In the genomic region with DNA sequence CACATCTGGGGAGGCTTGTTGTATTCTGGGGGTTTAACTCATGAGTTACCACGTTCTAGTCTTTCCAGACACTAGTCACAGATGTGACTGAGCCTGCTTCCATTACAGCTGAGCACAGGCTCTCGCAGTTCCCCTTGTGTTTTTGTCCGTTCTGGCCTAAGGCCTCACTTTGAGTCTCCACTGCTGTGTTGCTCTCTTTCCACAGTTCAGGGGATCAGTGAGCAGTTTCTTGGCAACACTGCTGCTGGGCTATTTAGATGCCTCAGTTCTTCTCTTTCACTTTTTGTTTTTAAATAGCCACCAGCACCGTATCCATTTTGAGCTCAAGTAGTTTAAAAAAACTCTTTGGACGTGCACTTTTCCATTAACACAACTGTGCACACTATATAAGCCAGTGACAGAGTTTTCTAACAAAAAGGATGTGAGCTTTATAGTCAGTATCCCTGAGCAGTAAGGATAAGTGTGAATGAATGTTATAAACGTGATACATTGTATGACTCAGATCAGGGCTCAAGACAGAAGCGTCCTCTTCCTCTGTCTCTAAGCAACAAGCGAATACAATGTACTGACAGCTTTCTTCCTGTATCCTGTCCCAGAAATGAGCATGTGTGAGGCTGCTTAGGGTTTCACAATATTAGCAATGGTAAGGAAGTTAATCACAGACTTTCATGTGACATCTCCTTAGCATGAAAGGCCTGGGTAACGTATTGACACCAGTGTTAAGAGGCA, we compare ENCODE assay signal across 8 mouse cellular contexts. TPM values are rescaled to one million over a fixed set of nuclear protein-coding genes. Genes with fewer than 3 reads are reported as not detected.
DNase-seq lines count a peak whose midpoint lies in the region; ATAC-seq and TF ChIP-seq lines count a peak whose summit lies in the region.

No protein-coding gene starts in this region.

- no peak overlapping the region for H3K4me3 ChIP-seq in liver, embryonic 16.5 days (ENCODE audit: low read depth, low read length)
- H3K4me3 ChIP-seq in liver, embryonic 12.5 days = no peak overlapping the region
- no peak overlapping the region for H3K4me3 ChIP-seq in thymus, adult 2 months (ENCODE audit: control insufficient read depth, insufficient read depth, low read length)

- no peaks in the 10 kb centered on the region for H3K36me3 ChIP-seq in liver, embryonic 16.5 days (ENCODE audit: control insufficient read depth, insufficient read depth)
- no peaks in the 10 kb centered on the region for H3K36me3 ChIP-seq in liver, embryonic 12.5 days
- H3K36me3 ChIP-seq in thymus, adult 2 months (ENCODE audit: control insufficient read depth, insufficient read depth, low read length) = no peaks in the 10 kb centered on the region

- no peak overlapping the region for H3K27ac ChIP-seq in liver, embryonic 16.5 days (ENCODE audit: low read length)
- no peak overlapping the region for H3K27ac ChIP-seq in liver, embryonic 12.5 days
- no peak overlapping the region for H3K27ac ChIP-seq in thymus, adult 2 months (ENCODE audit: control insufficient read depth, insufficient read depth, low read length)

- ATAC-seq in liver, embryonic 16.5 days (ENCODE audit: low read depth) = peak; percentile 48
- no peak for ATAC-seq in liver, embryonic 12.5 days

- H3K27me3 ChIP-seq in liver, embryonic 16.5 days (ENCODE audit: control insufficient read depth, insufficient read depth, low read depth, low read length) = no peaks in the 10 kb centered on the region
- H3K27me3 ChIP-seq in liver, embryonic 12.5 days (replicated peaks) = no peaks in the 10 kb centered on the region
- H3K27me3 ChIP-seq in thymus, adult 2 months (ENCODE audit: control insufficient read depth, insufficient read depth, low read length) = no peaks in the 10 kb centered on the region

- TF ChIP-seq POLR2A in thymus, adult 2 months (IDR thresholded peaks at IDR 0.05; ENCODE audit: control insufficient read depth, extremely low read depth, insufficient read depth, low read length, poor library complexity) = no peak

- 53% methylated on average over 9 of the region's 9 CpGs for WGBS in liver, embryonic 16.5 days (ENCODE audit: insufficient replicate concordance)
- 61% methylated on average over 9 of the region's 9 CpGs for WGBS in liver, embryonic 12.5 days (ENCODE audit: insufficient replicate concordance)
- WGBS in thymus, adult 2 months = 59% methylated on average over 9 of the region's 9 CpGs

- no peak for TF ChIP-seq CTCF in thymus, adult 2 months (IDR thresholded peaks at IDR 0.05; ENCODE audit: borderline replicate concordance, control insufficient read depth, extremely low read depth, insufficient read depth, low read length, poor library complexity)

- peak; percentile 11 for DNase-seq in adrenal gland, adult 2 months
- no peak for DNase-seq in adrenal gland, adult 18-20 months (ENCODE audit: low spot score in 2 of 2)
- DNase-seq in heart, postnatal 36 days = peak; percentile 7 to 24
- DNase-seq in retina, postnatal 1 day = peak; percentile 33
- DNase-seq in thymus, postnatal 4 days = no peak
- DNase-seq in thymus, adult 2 months = no peak

- H3K9ac ChIP-seq in liver, embryonic 16.5 days (ENCODE audit: low read depth, low read length) = no peak overlapping the region
- no peak overlapping the region for H3K9ac ChIP-seq in liver, embryonic 12.5 days

- H3K4me2 ChIP-seq in liver, embryonic 16.5 days (ENCODE audit: low read depth, low read length) = no peak overlapping the region
- H3K4me2 ChIP-seq in liver, embryonic 12.5 days = no peak overlapping the region

- no peaks in the 10 kb centered on the region for H3K4me1 ChIP-seq in liver, embryonic 16.5 days (ENCODE audit: control insufficient read depth, low read depth, low read length)
- no peaks in the 10 kb centered on the region for H3K4me1 ChIP-seq in liver, embryonic 12.5 days
- no peaks in the 10 kb centered on the region for H3K4me1 ChIP-seq in thymus, adult 2 months (replicated peaks; ENCODE audit: control insufficient read depth, insufficient read depth, low read length)

- intact Hi-C loops in heart, postnatal 36 days (cut with DNase I) = loop anchor here (2.0 kb wide), 2 partner anchors 27 to 33 kb away; partner anchors contain the start of gene Epb41l2

- no peaks in the 10 kb centered on the region for H3K9me3 ChIP-seq in liver, embryonic 16.5 days (replicated peaks; ENCODE audit: control insufficient read depth, low read length)
- no peaks in the 10 kb centered on the region for H3K9me3 ChIP-seq in liver, embryonic 12.5 days (replicated peaks)

RNA-seq across cellular contexts. Expression of gene Akap7, which starts 23.8 kb away (rescaled TPM):
- total RNA-seq in adrenal gland, adult 2 months (2021) = 10 to 100 TPM; 70.3 to 73.3 TPM
- polyA plus RNA-seq in adrenal gland, adult 2 months (2012; rRNA removed) = 1.7 and 1.9 TPM in 2 replicates
- total RNA-seq in adrenal gland, adult 18-20 months (2021) = 10 to 100 TPM; 64.9 to 65.4 TPM
- 19.0 and 20.3 TPM in 2 replicates for polyA plus RNA-seq in liver, embryonic 16.5 days (2015; fragmentation: Nextera tagmentation; extraction: Ambion mirVana)
- polyA plus RNA-seq in liver, embryonic 12.5 days (2016; fragmentation: Nextera tagmentation; extraction: Ambion mirVana) = 23.2 and 25.7 TPM in 2 replicates
- 10 to 100 TPM; 53.2 to 68.6 TPM for total RNA-seq in heart, postnatal 36 days (2021)
- 0.73 and 1.8 TPM in 2 replicates for polyA plus RNA-seq in thymus, adult 2 months (2012; rRNA removed)

RNA-seq across cellular contexts. Expression of gene Epb41l2, which starts 28.1 kb away (rescaled TPM):
- total RNA-seq in adrenal gland, adult 2 months (2021) = 10 to 100 TPM; 61.7 to 71.6 TPM
- 16.9 and 20.5 TPM in 2 replicates for polyA plus RNA-seq in adrenal gland, adult 2 months (2012; rRNA removed)
- total RNA-seq in adrenal gland, adult 18-20 months (2021) = 10 to 100 TPM; 49.6 to 94.7 TPM
- 10.9 and 11.9 TPM in 2 replicates for polyA plus RNA-seq in liver, embryonic 16.5 days (2015; fragmentation: Nextera tagmentation; extraction: Ambion mirVana)
- polyA plus RNA-seq in liver, embryonic 12.5 days (2016; fragmentation: Nextera tagmentation; extraction: Ambion mirVana) = 16.2 and 19.0 TPM in 2 replicates
- total RNA-seq in heart, postnatal 36 days (2021) = 10 to 100 TPM; 42.0 to 55.8 TPM
- 47.5 and 52.5 TPM in 2 replicates for polyA plus RNA-seq in thymus, adult 2 months (2012; rRNA removed)

Comparison
In these comparisons a context has a peak if more than half of its experiments do, and no peak if none do; other contexts are left out.
1. DNase-seq: peak in adrenal gland, adult 2 months (single experiment), heart, postnatal 36 days (2 of 2) and retina, postnatal 1 day (single experiment); none in adrenal gland, adult 18-20 months (0 of 2), thymus, postnatal 4 days (single experiment) and thymus, adult 2 months (single experiment).